ENCODE assay signal across 8 mouse cellular contexts in the genomic region with DNA sequence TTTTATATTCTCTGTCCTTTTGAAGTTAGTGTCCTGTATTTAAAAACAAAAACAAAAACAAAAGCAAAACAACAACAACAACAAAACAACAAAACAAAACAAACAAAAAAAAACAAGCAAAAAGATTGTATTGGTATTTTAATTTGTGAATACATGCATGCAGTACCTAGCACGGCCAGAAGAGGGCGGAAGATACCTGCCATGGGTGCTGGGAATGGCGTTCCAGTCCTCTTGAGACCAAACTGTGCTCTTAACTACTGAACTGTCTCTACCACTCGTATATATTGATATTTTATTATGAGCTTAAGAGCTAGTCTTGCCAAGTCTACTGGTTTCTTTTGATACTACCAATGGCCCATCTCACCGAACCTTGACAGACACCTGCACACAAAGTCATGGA. TPM values are rescaled to one million over a fixed set of nuclear protein-coding genes. Genes with fewer than 3 reads are reported as not detected.
DNase-seq lines count a peak whose midpoint lies in the region; ATAC-seq and TF ChIP-seq lines count a peak whose summit lies in the region.

No protein-coding gene starts in this region.

- TF ChIP-seq POLR2A in bone marrow, adult 2 months (IDR thresholded peaks at IDR 0.05; ENCODE audit: borderline replicate concordance, control insufficient read depth, low read depth, low read length): no peak
- TF ChIP-seq POLR2A in liver, adult 2 months (IDR thresholded peaks at IDR 0.05; ENCODE audit: extremely low read depth, insufficient read depth, low read length): no peak

- H3K27me3 ChIP-seq in forebrain, postnatal 0 days (ENCODE audit: insufficient read depth, low read length): no peaks in the 10 kb centered on the region
- no peaks in the 10 kb centered on the region for H3K27me3 ChIP-seq in forebrain, embryonic 13.5 days
- no peaks in the 10 kb centered on the region for H3K27me3 ChIP-seq in midbrain, embryonic 14.5 days (ENCODE audit: control insufficient read depth, insufficient read depth, low read length)
- H3K27me3 ChIP-seq in midbrain, embryonic 16.5 days (ENCODE audit: control insufficient read depth, insufficient read depth, low read depth, low read length): no peaks in the 10 kb centered on the region
- H3K27me3 ChIP-seq in liver, adult 2 months (ENCODE audit: control insufficient read depth, insufficient read depth, low read length): no peaks in the 10 kb centered on the region

- H3K9ac ChIP-seq in forebrain, postnatal 0 days: no peak overlapping the region
- H3K9ac ChIP-seq in forebrain, embryonic 13.5 days: no peak overlapping the region
- H3K9ac ChIP-seq in midbrain, embryonic 14.5 days (replicated peaks; ENCODE audit: low read length): no peak overlapping the region
- no peak overlapping the region for H3K9ac ChIP-seq in midbrain, embryonic 16.5 days (ENCODE audit: low read depth, low read length)
- H3K9ac ChIP-seq in liver, adult 2 months (ENCODE audit: low read depth, low read length): no peak overlapping the region

- no peak overlapping the region for H3K27ac ChIP-seq in forebrain, postnatal 0 days (ENCODE audit: low read depth, low read length)
- no peak overlapping the region for H3K27ac ChIP-seq in forebrain, embryonic 13.5 days
- no peak overlapping the region for H3K27ac ChIP-seq in midbrain, embryonic 14.5 days (replicated peaks; ENCODE audit: low read depth, low read length)
- no peak overlapping the region for H3K27ac ChIP-seq in midbrain, embryonic 16.5 days (ENCODE audit: low read length)
- no peak overlapping the region for H3K27ac ChIP-seq in bone marrow, adult 2 months (ENCODE audit: control insufficient read depth, insufficient read depth, low read depth, low read length, poor library complexity)
- H3K27ac ChIP-seq in liver, adult 2 months (replicated peaks; ENCODE audit: insufficient read depth, low read depth, low read length): no peak overlapping the region

- no peak overlapping the region for H3K4me2 ChIP-seq in forebrain, postnatal 0 days (ENCODE audit: low read depth)
- no peak overlapping the region for H3K4me2 ChIP-seq in forebrain, embryonic 13.5 days
- no peak overlapping the region for H3K4me2 ChIP-seq in midbrain, embryonic 14.5 days (ENCODE audit: low read length)
- no peak overlapping the region for H3K4me2 ChIP-seq in midbrain, embryonic 16.5 days (ENCODE audit: low read length)

- DNase-seq in forebrain, postnatal 0 days: peak; percentile 37
- DNase-seq in midbrain, embryonic 14.5 days: peak; percentile 66
- DNase-seq in liver, adult 2 months (ENCODE audit: extremely low read depth, low read depth, low spot score): peak; percentile 54
- DNase-seq in layer of hippocampus, adult 11-12 months (ENCODE audit: low spot score): no peak
- DNase-seq in yolk sac, embryonic 10.5 days (ENCODE audit: low spot score): no peak

- H3K9me3 ChIP-seq in forebrain, postnatal 0 days (ENCODE audit: low read length): no peaks in the 10 kb centered on the region
- no peaks in the 10 kb centered on the region for H3K9me3 ChIP-seq in forebrain, embryonic 13.5 days (replicated peaks)
- no peaks in the 10 kb centered on the region for H3K9me3 ChIP-seq in midbrain, embryonic 14.5 days (ENCODE audit: control insufficient read depth, low read length)
- H3K9me3 ChIP-seq in midbrain, embryonic 16.5 days (replicated peaks; ENCODE audit: control insufficient read depth, low read length, poor library complexity, severe bottlenecking): no peaks in the 10 kb centered on the region

- no peaks in the 10 kb centered on the region for H3K79me2 ChIP-seq in liver, adult 2 months (ENCODE audit: control insufficient read depth, insufficient read depth, low read length)

- no peaks in the 10 kb centered on the region for H3K36me3 ChIP-seq in forebrain, postnatal 0 days (ENCODE audit: insufficient read depth)
- no peaks in the 10 kb centered on the region for H3K36me3 ChIP-seq in forebrain, embryonic 13.5 days (ENCODE audit: poor library complexity, severe bottlenecking)
- no peaks in the 10 kb centered on the region for H3K36me3 ChIP-seq in midbrain, embryonic 14.5 days (ENCODE audit: control insufficient read depth, insufficient read depth, low read length)
- H3K36me3 ChIP-seq in midbrain, embryonic 16.5 days (ENCODE audit: control insufficient read depth, insufficient read depth, low read length): no peaks in the 10 kb centered on the region
- H3K36me3 ChIP-seq in liver, adult 2 months (ENCODE audit: control insufficient read depth, insufficient read depth, low read length): no peaks in the 10 kb centered on the region

- H3K4me3 ChIP-seq in forebrain, postnatal 0 days (ENCODE audit: low read depth, low read length): no peak overlapping the region
- H3K4me3 ChIP-seq in forebrain, embryonic 13.5 days: no peak overlapping the region
- H3K4me3 ChIP-seq in midbrain, embryonic 14.5 days (replicated peaks; ENCODE audit: low read depth, low read length): no peak overlapping the region
- H3K4me3 ChIP-seq in midbrain, embryonic 16.5 days (ENCODE audit: low read depth, low read length): no peak overlapping the region
- H3K4me3 ChIP-seq in bone marrow, adult 2 months (replicated peaks; ENCODE audit: control insufficient read depth, low read depth, low read length): no peak overlapping the region
- H3K4me3 ChIP-seq in liver, adult 2 months (ENCODE audit: insufficient read depth, low read depth, low read length): no peak overlapping the region

- 23% methylated on average over 5 of the region's 5 CpGs for WGBS in forebrain, postnatal 0 days
- 25% methylated on average over 5 of the region's 5 CpGs for WGBS in forebrain, embryonic 13.5 days
- 20% methylated on average over 5 of the region's 5 CpGs for WGBS in midbrain, embryonic 14.5 days
- 23% methylated on average over 5 of the region's 5 CpGs for WGBS in midbrain, embryonic 16.5 days
- WGBS in bone marrow, adult 2 months: 18% methylated on average over 5 of the region's 5 CpGs
- 17% methylated on average over 5 of the region's 5 CpGs for WGBS in liver, adult 2 months

- no peaks in the 10 kb centered on the region for H3K4me1 ChIP-seq in forebrain, postnatal 0 days (ENCODE audit: insufficient read depth)
- H3K4me1 ChIP-seq in forebrain, embryonic 13.5 days: 0 out of 2 replicates have a peak, but pooled peaks cover under 1% of the 10 kb centered on the region
- H3K4me1 ChIP-seq in midbrain, embryonic 14.5 days (ENCODE audit: control insufficient read depth, insufficient read depth, low read length): no peaks in the 10 kb centered on the region
- H3K4me1 ChIP-seq in midbrain, embryonic 16.5 days (ENCODE audit: control insufficient read depth, insufficient read depth, low read length): no peaks in the 10 kb centered on the region
- no peaks in the 10 kb centered on the region for H3K4me1 ChIP-seq in bone marrow, adult 2 months (ENCODE audit: control insufficient read depth, insufficient read depth, low read length)
- no peaks in the 10 kb centered on the region for H3K4me1 ChIP-seq in liver, adult 2 months (ENCODE audit: control insufficient read depth, insufficient read depth, low read length)

- peak; percentile 81 for TF ChIP-seq CTCF in forebrain, postnatal 0 days (IDR thresholded peaks at IDR 0.05; ENCODE audit: low read depth)
- TF ChIP-seq CTCF in bone marrow, adult 2 months (IDR thresholded peaks at IDR 0.05; ENCODE audit: control insufficient read depth, insufficient read depth, low read length): peak; percentile 86
- TF ChIP-seq CTCF in liver, adult 2 months (IDR thresholded peaks at IDR 0.05; ENCODE audit: low read depth, low read length): peak; percentile 94

- ATAC-seq in forebrain, postnatal 0 days: no peak
- ATAC-seq in forebrain, embryonic 13.5 days: no peak
- ATAC-seq in midbrain, embryonic 14.5 days (ENCODE audit: low FRiP score, low TSS enrichment): no peak
- no peak for ATAC-seq in midbrain, embryonic 16.5 days

RNA-seq across cellular contexts. Expression of a gene that starts 18.6 kb away (rescaled TPM):
- total RNA-seq in forebrain, postnatal 0 days (2014; rRNA removed): 21.7 and 29.3 TPM in 2 replicates
- polyA plus RNA-seq in forebrain, postnatal 0 days (2015; fragmentation: Nextera tagmentation; extraction: Ambion mirVana): 4.5 and 4.9 TPM in 2 replicates
- 7.3 and 7.5 TPM in 2 replicates for polyA plus RNA-seq in forebrain, embryonic 13.5 days (2015; fragmentation: Nextera tagmentation; extraction: Ambion mirVana)
- 11.5 TPM in 2 replicates for polyA plus RNA-seq in midbrain, embryonic 14.5 days (2014; fragmentation: Nextera tagmentation; extraction: Ambion mirVana)
- polyA plus RNA-seq in midbrain, embryonic 16.5 days (2015; fragmentation: Nextera tagmentation; extraction: Ambion mirVana): 5.4 and 6.3 TPM in 2 replicates
- polyA plus RNA-seq in bone marrow, adult 2 months (2011; ENCODE audit: insufficient read depth, insufficient read length, low replicate concordance, missing spikeins): 7.6 and 8.8 TPM in 2 replicates
- total RNA-seq in liver, adult 2 months (2014; rRNA removed): 8.7 and 8.9 TPM in 2 replicates
- polyA plus RNA-seq in liver, adult 2 months (2012; rRNA removed): 9.9 and 11.0 TPM in 2 replicates

RNA-seq across cellular contexts. Expression of a gene that starts 19.5 kb away (rescaled TPM):
- 64.2 and 64.3 TPM in 2 replicates for total RNA-seq in forebrain, postnatal 0 days (2014; rRNA removed)
- 64.6 and 74.4 TPM in 2 replicates for polyA plus RNA-seq in forebrain, postnatal 0 days (2015; fragmentation: Nextera tagmentation; extraction: Ambion mirVana)
- 85.5 and 89.6 TPM in 2 replicates for polyA plus RNA-seq in forebrain, embryonic 13.5 days (2015; fragmentation: Nextera tagmentation; extraction: Ambion mirVana)
- polyA plus RNA-seq in midbrain, embryonic 14.5 days (2014; fragmentation: Nextera tagmentation; extraction: Ambion mirVana): 57.3 and 82.8 TPM in 2 replicates
- 67.9 and 70.2 TPM in 2 replicates for polyA plus RNA-seq in midbrain, embryonic 16.5 days (2015; fragmentation: Nextera tagmentation; extraction: Ambion mirVana)
- polyA plus RNA-seq in bone marrow, adult 2 months (2011; ENCODE audit: insufficient read depth, insufficient read length, low replicate concordance, missing spikeins): 41.3 and 66.4 TPM in 2 replicates
- 74.1 and 81.0 TPM in 2 replicates for total RNA-seq in liver, adult 2 months (2014; rRNA removed)
- polyA plus RNA-seq in liver, adult 2 months (2012; rRNA removed): 40.5 and 48.3 TPM in 2 replicates

RNA-seq across cellular contexts. Expression of a gene that starts 58.2 kb away (rescaled TPM):
- total RNA-seq in forebrain, postnatal 0 days (2014; rRNA removed): 16.2 TPM in 2 replicates
- 24.3 and 37.2 TPM in 2 replicates for polyA plus RNA-seq in forebrain, postnatal 0 days (2015; fragmentation: Nextera tagmentation; extraction: Ambion mirVana)
- polyA plus RNA-seq in forebrain, embryonic 13.5 days (2015; fragmentation: Nextera tagmentation; extraction: Ambion mirVana): 25.4 and 31.6 TPM in 2 replicates
- 21.8 and 25.5 TPM in 2 replicates for polyA plus RNA-seq in midbrain, embryonic 14.5 days (2014; fragmentation: Nextera tagmentation; extraction: Ambion mirVana)
- polyA plus RNA-seq in midbrain, embryonic 16.5 days (2015; fragmentation: Nextera tagmentation; extraction: Ambion mirVana): 29.3 and 32.3 TPM in 2 replicates
- 2.7 TPM in 1 of 2 replicates, not detected in the other for polyA plus RNA-seq in bone marrow, adult 2 months (2011; ENCODE audit: insufficient read depth, insufficient read length, low replicate concordance, missing spikeins)
- 83.6 and 86.4 TPM in 2 replicates for total RNA-seq in liver, adult 2 months (2014; rRNA removed)
- 41.9 and 54.7 TPM in 2 replicates for polyA plus RNA-seq in liver, adult 2 months (2012; rRNA removed)

Comparison
In these comparisons a context has a peak if more than half of its experiments do, and no peak if none do; other contexts are left out.
1. DNase-seq: peak in forebrain, postnatal 0 days (single experiment), midbrain, embryonic 14.5 days (single experiment) and liver, adult 2 months (single experiment); none in layer of hippocampus, adult 11-12 months (single experiment) and yolk sac, embryonic 10.5 days (single experiment).
2. Peak in every context shown above with its lines, with median percentiles within 50 percentile points of each other: CTCF ChIP-seq.